Mouse (Mus musculus): ENCODE data around the gene Faah. TPM values are rescaled to one million over a fixed set of nuclear protein-coding genes. Genes with fewer than 3 reads are reported as not detected.

Faah gene
- total and polyA plus RNA-seq, 3 experiments, result 3.4 to 15.1 (median 13.3) TPM

DNA sequence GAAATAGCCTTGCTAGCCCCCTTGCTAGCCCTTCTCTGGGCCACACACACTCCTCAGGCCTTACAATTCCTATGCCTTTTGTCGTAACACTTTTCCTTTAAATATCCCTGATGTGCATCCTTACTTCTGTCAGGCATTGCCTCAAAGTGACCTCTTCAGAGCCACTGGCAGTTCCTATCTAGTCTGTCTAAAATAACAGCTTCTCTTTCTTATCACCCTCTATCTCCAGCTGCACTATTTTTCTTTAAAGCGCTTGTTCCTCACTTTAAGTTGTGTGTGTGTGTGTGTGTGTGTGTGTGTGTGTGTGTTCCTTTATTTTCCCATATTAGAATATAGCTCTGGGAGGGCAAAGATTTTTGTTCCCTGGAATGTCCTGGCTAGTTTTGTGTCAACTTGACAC, 28.9 kb upstream of the Faah start:
- in situ Hi-C loops (cut with MboI; ENCODE audit: low pct_ligation_motif_present, low pct_unique_long_range_greater_than_20kb, low sequenced_read_pairs), result no loop called here
- Histone ChIP-seq H3K36me3 (replicated peaks in 1 of 2; ENCODE audit: control insufficient read depth in 1 of 2, insufficient read depth in 1 of 2, low read length in 1 of 2) (peaks cover 35 to 73% of the 10 kb centered on the region in 2 experiments), H3K27me3 (replicated peaks) (no peaks in the 10 kb centered on the region), H3K79me2 (replicated peaks; ENCODE audit: control insufficient read depth, extremely low read depth, insufficient read depth, poor library complexity, severe bottlenecking) (no peaks in the 10 kb centered on the region), H3K9ac (ENCODE audit: insufficient read depth, low read depth) (no peak overlapping the region), H3K27ac (ENCODE audit: insufficient read depth, low read depth) (no peak overlapping the region), H3K9me3 (replicated peaks; ENCODE audit: low read length) (no peaks in the 10 kb centered on the region), H3K4me1 (ENCODE audit: control insufficient read depth in 1 of 2, insufficient read depth in 2 of 2) (peaks cover 0 to 13% of the 10 kb centered on the region in 2 experiments; a peak in 2 of 4 replicates), H3K4me3 (replicated peaks in 1 of 3; ENCODE audit: low read depth in 2 of 3, low read length in 2 of 3, poor library complexity in 1 of 3) (no peak overlapping the region), H3K4me2 (ENCODE audit: insufficient read depth, low read depth, poor library complexity, severe bottlenecking) (no peak overlapping the region)
- TF ChIP-seq SMC3 (IDR thresholded peaks at IDR 0.05; ENCODE audit: low read depth, low read length), result no peak
- no peak for TF ChIP-seq USF1 (IDR thresholded peaks at IDR 0.05; ENCODE audit: low read depth, low read length)
- no peak for TF ChIP-seq MAFK (IDR thresholded peaks at IDR 0.05; ENCODE audit: insufficient replicate concordance, low read length)
- TF ChIP-seq ETS1 (conservative IDR thresholded peaks at IDR 0.05; ENCODE audit: low read depth, low read length), result no peak
- no peak for TF ChIP-seq EP300 (IDR thresholded peaks at IDR 0.05; ENCODE audit: low read length)
- no peak for TF ChIP-seq ZKSCAN1 (IDR thresholded peaks at IDR 0.05; ENCODE audit: borderline replicate concordance, low read depth, low read length)
- TF ChIP-seq SIN3A (IDR thresholded peaks at IDR 0.05; ENCODE audit: low read length), result no peak
- no peak for TF ChIP-seq POLR2A (IDR thresholded peaks at IDR 0.05; ENCODE audit: low read depth, low read length)
- no peak for TF ChIP-seq TBP (conservative IDR thresholded peaks at IDR 0.05; ENCODE audit: low read depth, low read length)
- TF ChIP-seq USF2 (conservative IDR thresholded peaks at IDR 0.05; ENCODE audit: low read depth, low read length), result no peak
- TF ChIP-seq ZNF384 (IDR thresholded peaks at IDR 0.05; ENCODE audit: low read depth, low read length), result no peak
- no peak for TF ChIP-seq POLR2AphosphoS2 (IDR thresholded peaks at IDR 0.05; ENCODE audit: low read depth, low read length)
- TF ChIP-seq ELF1 (IDR thresholded peaks at IDR 0.05; ENCODE audit: low read depth, low read length), result no peak
- TF ChIP-seq ZC3H11A (IDR thresholded peaks at IDR 0.05; ENCODE audit: low read depth, low read length), result no peak
- TF ChIP-seq E2F4 (IDR thresholded peaks at IDR 0.05; ENCODE audit: insufficient replicate concordance, low read depth, low read length), result no peak
- TF ChIP-seq RAD21 (IDR thresholded peaks at IDR 0.05; ENCODE audit: low read depth, low read length), result no peak
- TF ChIP-seq NRF1 (IDR thresholded peaks at IDR 0.05; ENCODE audit: low read depth, low read length), result no peak
- no peak for TF ChIP-seq MAZ (IDR thresholded peaks at IDR 0.05; ENCODE audit: low read depth, low read length)
- no peak for TF ChIP-seq CTCF (conservative IDR thresholded peaks at IDR 0.05 in 1 of 2, IDR thresholded peaks at IDR 0.05 in 1 of 2; ENCODE audit: low read depth in 2 of 2, low read length in 2 of 2)
- DNase-seq (ENCODE audit: extremely low read depth), result no peak
- dilution Hi-C loops (cut with MboI; ENCODE audit: extremely low pct_ligation_motif_present, extremely low pct_unique_long_range_greater_than_20kb, low sequenced_read_pairs), result no loop called here

DNA sequence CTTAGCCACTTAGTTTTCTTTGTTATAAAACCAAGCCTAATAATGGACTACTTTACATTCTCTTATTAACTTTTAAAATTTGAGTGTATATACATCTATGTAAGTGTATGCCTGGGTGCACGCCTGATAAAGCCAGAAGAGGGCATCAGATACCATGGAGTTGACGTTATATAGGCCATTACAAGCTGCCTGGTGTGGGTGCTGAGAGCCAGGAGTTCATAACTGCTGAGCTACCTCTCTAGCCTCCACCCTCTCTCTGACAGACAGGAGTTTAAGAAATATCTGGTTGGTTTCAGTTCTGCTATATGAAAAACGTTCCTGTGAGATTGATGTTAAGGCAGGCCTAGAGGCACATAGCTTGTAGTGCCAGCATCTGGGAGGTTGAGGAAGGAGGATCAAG, 24.5 kb upstream of the Faah start:
- TF ChIP-seq CTCF (conservative IDR thresholded peaks at IDR 0.05 in 1 of 2, IDR thresholded peaks at IDR 0.05 in 1 of 2; ENCODE audit: low read depth in 2 of 2, low read length in 2 of 2), result peak in 1 of 2 experiments; percentile 45; a peak in 2 of 4 replicates
- no peak for TF ChIP-seq TCF12 (IDR thresholded peaks at IDR 0.05; ENCODE audit: low read depth, low read length)
- no peak for TF ChIP-seq MXI1 (IDR thresholded peaks at IDR 0.05; ENCODE audit: low read depth, low read length)
- TF ChIP-seq UBTF (IDR thresholded peaks at IDR 0.05; ENCODE audit: low read depth, low read length), result no peak
- no peak for TF ChIP-seq EP300 (IDR thresholded peaks at IDR 0.05; ENCODE audit: low read length)
- no peak for TF ChIP-seq NELFE (IDR thresholded peaks at IDR 0.05; ENCODE audit: low read depth, low read length)
- TF ChIP-seq ELF1 (IDR thresholded peaks at IDR 0.05; ENCODE audit: low read depth, low read length), result no peak
- TF ChIP-seq TBP (conservative IDR thresholded peaks at IDR 0.05; ENCODE audit: low read depth, low read length), result no peak
- no peak for TF ChIP-seq RCOR1 (conservative IDR thresholded peaks at IDR 0.05; ENCODE audit: low read depth, low read length)
- TF ChIP-seq CHD1 (IDR thresholded peaks at IDR 0.05; ENCODE audit: low read depth, low read length), result no peak
- no peak for TF ChIP-seq NRF1 (IDR thresholded peaks at IDR 0.05; ENCODE audit: low read depth, low read length)
- no peak for TF ChIP-seq JUND (conservative IDR thresholded peaks at IDR 0.05; ENCODE audit: low read depth, low read length)
- no peak for TF ChIP-seq JUN (IDR thresholded peaks at IDR 0.05; ENCODE audit: insufficient read depth, low read depth, low read length)
- no peak for TF ChIP-seq MAX (IDR thresholded peaks at IDR 0.05; ENCODE audit: low read length)
- TF ChIP-seq PAX5 (IDR thresholded peaks at IDR 0.05; ENCODE audit: low read length), result no peak
- peak; percentile 27 for TF ChIP-seq RAD21 (IDR thresholded peaks at IDR 0.05; ENCODE audit: low read depth, low read length)
- TF ChIP-seq ZC3H11A (IDR thresholded peaks at IDR 0.05; ENCODE audit: low read depth, low read length), result no peak
- peaks cover 0 to 8% of the 10 kb centered on the region in 2 experiments; a peak in 2 of 4 replicates for H3K4me1 ChIP-seq (ENCODE audit: control insufficient read depth in 1 of 2, insufficient read depth in 2 of 2)
- no peaks in the 10 kb centered on the region for H3K9me3 ChIP-seq (replicated peaks; ENCODE audit: low read length)
- in situ Hi-C loops (cut with MboI; ENCODE audit: low pct_ligation_motif_present, low pct_unique_long_range_greater_than_20kb, low sequenced_read_pairs), result no loop called here
- H3K9ac ChIP-seq (ENCODE audit: insufficient read depth, low read depth), result no peak overlapping the region
- H3K27me3 ChIP-seq (replicated peaks), result no peaks in the 10 kb centered on the region
- H3K36me3 ChIP-seq (replicated peaks in 1 of 2; ENCODE audit: control insufficient read depth in 1 of 2, insufficient read depth in 1 of 2, low read length in 1 of 2), result peaks cover 42 to 69% of the 10 kb centered on the region in 2 experiments
- DNase-seq (ENCODE audit: extremely low read depth), result peak; percentile 39
- no peak overlapping the region for H3K4me3 ChIP-seq (replicated peaks in 1 of 3; ENCODE audit: low read depth in 2 of 3, low read length in 2 of 3, poor library complexity in 1 of 3)
- no peak overlapping the region for H3K27ac ChIP-seq (ENCODE audit: insufficient read depth, low read depth)
- dilution Hi-C loops (cut with MboI; ENCODE audit: extremely low pct_ligation_motif_present, extremely low pct_unique_long_range_greater_than_20kb, low sequenced_read_pairs), result no loop called here
- H3K79me2 ChIP-seq (replicated peaks; ENCODE audit: control insufficient read depth, extremely low read depth, insufficient read depth, poor library complexity, severe bottlenecking), result no peaks in the 10 kb centered on the region
- no peak overlapping the region for H3K4me2 ChIP-seq (ENCODE audit: insufficient read depth, low read depth, poor library complexity, severe bottlenecking)
